Mouse (Mus musculus) mesoderm, embryonic 11.5 days (tissue): Measurements from ENCODE around the gene Scn3a.

Source experiments
- DNase-seq: peaks from one replicate; pipeline ENCODE4 v3.0.0-alpha.2; 2012; ENCODE audit warnings: low read depth, low spot score

Scn3a gene

GRCm38 (mm10) chr2:65566793-65567787 lies at the start of gene Scn3a:
Scn3a (minus strand) TSS chr2:65567627.
- peak; percentile 82 for DNase-seq

GRCm38 (mm10) chr2:65611887-65612286 lies 44.5 kb upstream of the Scn3a start:
- no peak for DNase-seq

GRCm38 (mm10) chr2:65607813-65608212 lies 40.4 kb upstream of the Scn3a start:
- DNase-seq = no peak

GRCm38 (mm10) chr2:65587679-65588078 lies 20.3 kb upstream of the Scn3a start:
- no peak for DNase-seq

- no peak for DNase-seq
Observed at GRCm38 (mm10) chr2:65567925-65568324, 498 bp upstream of the Scn3a start.

GRCm38 (mm10) chr2:65563898-65564297 lies 3.5 kb downstream of the Scn3a start:
- DNase-seq = peak; percentile 12

GRCm38 (mm10) chr2:65557719-65558118 lies 9.7 kb downstream of the Scn3a start:
- DNase-seq = no peak

- no peak for DNase-seq
Observed at GRCm38 (mm10) chr2:65554662-65555061, 12.8 kb downstream of the Scn3a start.

- no peak for DNase-seq
Observed at GRCm38 (mm10) chr2:65553473-65553872, 14.0 kb downstream of the Scn3a start.

GRCm38 (mm10) chr2:65552727-65553126 lies 14.7 kb downstream of the Scn3a start:
- DNase-seq = no peak

GRCm38 (mm10) chr2:65552222-65552621 lies 15.2 kb downstream of the Scn3a start:
- peak; percentile 68 for DNase-seq

GRCm38 (mm10) chr2:65551736-65552135 lies 15.7 kb downstream of the Scn3a start:
- DNase-seq = peak; percentile 14

GRCm38 (mm10) chr2:65550564-65550963 lies 16.9 kb downstream of the Scn3a start:
- no peak for DNase-seq

GRCm38 (mm10) chr2:65548665-65549064 lies 18.8 kb downstream of the Scn3a start:
- DNase-seq = no peak

- no peak for DNase-seq
Observed at GRCm38 (mm10) chr2:65547341-65547740, 20.1 kb downstream of the Scn3a start.

- peak; percentile 40 for DNase-seq
Observed at GRCm38 (mm10) chr2:65542906-65543592, 24.4 kb downstream of the Scn3a start.

GRCm38 (mm10) chr2:65541781-65542180 lies 25.6 kb downstream of the Scn3a start:
- DNase-seq = no peak

- no peak for DNase-seq
Observed at GRCm38 (mm10) chr2:65538436-65538835, 29.0 kb downstream of the Scn3a start.

- no peak for DNase-seq
Observed at GRCm38 (mm10) chr2:65532127-65532854, 35.1 kb downstream of the Scn3a start.

- no peak for DNase-seq
Observed at GRCm38 (mm10) chr2:65529148-65529547, 38.3 kb downstream of the Scn3a start.

GRCm38 (mm10) chr2:65516703-65517102 lies 50.7 kb downstream of the Scn3a start:
- no peak for DNase-seq

GRCm38 (mm10) chr2:65508217-65508616 lies 59.2 kb downstream of the Scn3a start:
- no peak for DNase-seq
